Mouse (Mus musculus): ENCODE data around the gene Pear1. TPM values are rescaled to one million over a fixed set of nuclear protein-coding genes. Genes with fewer than 3 reads are reported as not detected.

The Pear1 gene
- polyA plus RNA-seq, 1 experiment from 2014 or later, result 5.2 TPM

- 9% methylated on average over 12 of the region's 12 CpGs for WGBS
- Histone ChIP-seq H3K9ac (ENCODE audit: low read length) (no peak overlapping the region), H3K9me3 (replicated peaks; ENCODE audit: control insufficient read depth, low read length) (no peaks in the 10 kb centered on the region), H3K4me2 (ENCODE audit: low read length) (peak overlapping the region; percentile 4; the same call in 1 of the 2 replicates), H3K27ac (ENCODE audit: low read depth, low read length) (no peak overlapping the region), H3K4me1 (ENCODE audit: control insufficient read depth, insufficient read depth, low read length) (no peaks in the 10 kb centered on the region), H3K36me3 (ENCODE audit: control insufficient read depth, insufficient read depth, low read length) (no peaks in the 10 kb centered on the region), H3K4me3 (ENCODE audit: low read depth, low read length) (no peak overlapping the region), H3K27me3 (replicated peaks; ENCODE audit: control insufficient read depth, insufficient read depth, low read length) (no peaks in the 10 kb centered on the region; the same call in 1 of the 2 replicates)
- DNase-seq (ENCODE audit: low spot score), result peak; percentile 90
- ATAC-seq, result peak; percentile 52
Measured at GRCm38 (mm10) chr3:87816646-87817093, 7.4 kb downstream of the Pear1 start.

- H3K9ac ChIP-seq (ENCODE audit: low read length), result no peak overlapping the region
- no peak overlapping the region for H3K27ac ChIP-seq (ENCODE audit: low read depth, low read length)
- no peaks in the 10 kb centered on the region for H3K9me3 ChIP-seq (replicated peaks; ENCODE audit: control insufficient read depth, low read length)
- 71% methylated on average over 6 of the region's 6 CpGs for WGBS
- H3K4me2 ChIP-seq (ENCODE audit: low read length), result peak overlapping the region; percentile 4; the same call in 1 of the 2 replicates
- no peak; the same call in 1 of the 2 replicates for ATAC-seq
- no peaks in the 10 kb centered on the region for H3K36me3 ChIP-seq (ENCODE audit: control insufficient read depth, insufficient read depth, low read length)
- no peaks in the 10 kb centered on the region for H3K4me1 ChIP-seq (ENCODE audit: control insufficient read depth, insufficient read depth, low read length)
- no peak for DNase-seq (ENCODE audit: low spot score)
- no peak overlapping the region for H3K4me3 ChIP-seq (ENCODE audit: low read depth, low read length)
- peaks cover 2% of the 10 kb centered on the region for H3K27me3 ChIP-seq (replicated peaks; ENCODE audit: control insufficient read depth, insufficient read depth, low read length)
Measured at GRCm38 (mm10) chr3:87816166-87816565, 7.9 kb downstream of the Pear1 start.

- Histone ChIP-seq H3K27ac (ENCODE audit: low read depth, low read length) (no peak overlapping the region), H3K4me3 (ENCODE audit: low read depth, low read length) (no peak overlapping the region), H3K4me1 (ENCODE audit: control insufficient read depth, insufficient read depth, low read length) (0 out of 2 replicates have a peak, but pooled peaks cover 3% of the 10 kb centered on the region), H3K4me2 (ENCODE audit: low read length) (no peak overlapping the region), H3K9ac (ENCODE audit: low read length) (no peak overlapping the region), H3K9me3 (replicated peaks; ENCODE audit: control insufficient read depth, low read length) (no peaks in the 10 kb centered on the region), H3K36me3 (ENCODE audit: control insufficient read depth, insufficient read depth, low read length) (no peaks in the 10 kb centered on the region), H3K27me3 (replicated peaks; ENCODE audit: control insufficient read depth, insufficient read depth, low read length) (peaks cover 32% of the 10 kb centered on the region)
- ATAC-seq (no peak), DNase-seq (ENCODE audit: low spot score) (no peak)
- WGBS, result 70% methylated on average over 10 of the region's 10 CpGs
Measured at GRCm38 (mm10) chr3:87812873-87813272, 11.2 kb downstream of the Pear1 start.

DNA sequence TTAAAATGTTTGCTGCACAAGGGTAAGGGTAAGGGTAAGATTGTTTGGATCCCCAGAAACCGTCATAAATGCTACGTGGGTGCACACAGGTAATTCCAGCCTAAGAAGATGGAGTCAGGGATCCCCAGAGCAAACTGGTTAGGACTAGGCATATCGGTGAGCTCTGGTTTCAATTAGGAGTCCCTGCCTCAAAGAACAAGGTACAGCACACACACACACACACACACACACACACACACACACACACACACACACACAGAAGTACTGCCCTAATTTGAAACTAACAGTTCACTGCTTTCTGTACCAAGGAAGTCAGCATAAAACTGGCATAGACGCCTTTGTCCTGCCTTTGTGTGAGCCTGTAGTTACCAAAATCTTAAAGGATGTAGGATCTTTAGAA is 11.7 kb downstream of the Pear1 start:
- no peaks in the 10 kb centered on the region for H3K36me3 ChIP-seq (ENCODE audit: control insufficient read depth, insufficient read depth, low read length)
- H3K27ac ChIP-seq (ENCODE audit: low read depth, low read length), result no peak overlapping the region
- no peaks in the 10 kb centered on the region for H3K9me3 ChIP-seq (replicated peaks; ENCODE audit: control insufficient read depth, low read length)
- no peak overlapping the region for H3K4me3 ChIP-seq (ENCODE audit: low read depth, low read length)
- H3K27me3 ChIP-seq (replicated peaks; ENCODE audit: control insufficient read depth, insufficient read depth, low read length), result peaks cover 33% of the 10 kb centered on the region
- 0 out of 2 replicates have a peak, but pooled peaks cover 3% of the 10 kb centered on the region for H3K4me1 ChIP-seq (ENCODE audit: control insufficient read depth, insufficient read depth, low read length)
- H3K9ac ChIP-seq (ENCODE audit: low read length), result no peak overlapping the region
- 81% methylated on average over 4 of the region's 4 CpGs for WGBS
- DNase-seq (ENCODE audit: low spot score) (no peak), ATAC-seq (no peak)
- no peak overlapping the region for H3K4me2 ChIP-seq (ENCODE audit: low read length)

DNA sequence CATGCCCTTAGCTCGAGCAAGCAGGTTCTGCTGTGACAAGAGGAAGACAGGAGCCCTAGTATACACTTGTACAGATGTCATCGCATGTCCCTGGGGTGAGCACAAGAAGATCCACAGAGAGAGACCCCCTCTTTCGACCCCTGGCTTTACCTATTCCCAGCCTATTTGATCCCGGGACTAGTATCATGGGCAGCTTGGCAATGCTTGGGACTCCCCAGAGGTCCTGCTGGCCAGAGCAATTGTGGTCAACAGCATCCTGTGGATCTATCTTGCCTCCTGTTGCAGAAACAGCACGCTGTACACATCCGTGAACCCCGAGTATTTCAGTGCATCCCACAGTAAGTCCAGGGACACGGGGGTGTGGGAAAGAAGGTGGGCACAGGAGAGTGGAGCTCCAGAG is 12.8 kb downstream of the Pear1 start:
- Histone ChIP-seq H3K9me3 (replicated peaks; ENCODE audit: control insufficient read depth, low read length) (no peaks in the 10 kb centered on the region), H3K4me3 (ENCODE audit: low read depth, low read length) (no peak overlapping the region), H3K27me3 (replicated peaks; ENCODE audit: control insufficient read depth, insufficient read depth, low read length) (peaks cover 33% of the 10 kb centered on the region), H3K4me1 (ENCODE audit: control insufficient read depth, insufficient read depth, low read length) (0 out of 2 replicates have a peak, but pooled peaks cover 3% of the 10 kb centered on the region), H3K9ac (ENCODE audit: low read length) (no peak overlapping the region), H3K27ac (ENCODE audit: low read depth, low read length) (no peak overlapping the region), H3K4me2 (ENCODE audit: low read length) (no peak overlapping the region), H3K36me3 (ENCODE audit: control insufficient read depth, insufficient read depth, low read length) (no peaks in the 10 kb centered on the region)
- WGBS, result 84% methylated on average over 8 of the region's 8 CpGs
- DNase-seq (ENCODE audit: low spot score) (no peak), ATAC-seq (no peak)

DNA sequence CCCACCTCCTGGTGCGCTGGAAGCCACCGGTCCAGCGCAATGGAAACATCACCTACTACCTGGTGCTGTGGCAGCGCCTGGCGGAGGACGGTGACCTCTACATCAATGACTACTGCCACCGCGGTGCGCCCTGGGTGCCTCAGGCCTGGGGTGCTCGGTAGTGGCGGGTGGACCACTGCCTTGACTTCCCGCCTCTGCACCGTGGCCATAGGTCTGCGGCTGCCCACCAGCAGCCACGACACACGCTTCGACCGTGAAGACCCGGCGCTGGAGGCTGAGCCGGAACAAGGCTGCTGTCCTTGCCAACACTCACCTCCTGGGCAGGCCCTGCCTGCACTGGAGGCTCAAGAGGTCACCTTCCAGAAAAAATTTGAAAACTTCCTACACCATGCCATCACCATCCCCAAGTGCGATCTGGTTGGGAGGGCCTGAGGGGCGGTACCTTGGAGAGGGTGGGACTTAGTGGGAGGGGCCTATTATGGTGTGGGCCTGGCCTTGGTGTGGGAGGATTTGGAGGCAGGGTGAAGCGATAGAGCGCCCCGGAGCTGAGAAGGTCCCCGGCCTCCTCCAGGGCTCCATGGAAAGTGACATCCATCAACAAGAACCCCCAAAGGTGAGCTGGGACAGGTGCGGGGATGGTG is 14.7 kb downstream of the Pear1 start:
- Histone ChIP-seq H3K27me3 (replicated peaks; ENCODE audit: control insufficient read depth, insufficient read depth, low read length) (peaks cover 43% of the 10 kb centered on the region), H3K36me3 (ENCODE audit: control insufficient read depth, insufficient read depth, low read length) (no peaks in the 10 kb centered on the region), H3K9ac (ENCODE audit: low read length) (no peak overlapping the region), H3K4me3 (ENCODE audit: low read depth, low read length) (peak overlapping the region; percentile 5; the same call in 1 of the 2 replicates), H3K9me3 (replicated peaks; ENCODE audit: control insufficient read depth, low read length) (no peaks in the 10 kb centered on the region), H3K4me2 (ENCODE audit: low read length) (peak overlapping the region; percentile 26; the same call in 1 of the 2 replicates), H3K27ac (ENCODE audit: low read depth, low read length) (no peak overlapping the region), H3K4me1 (ENCODE audit: control insufficient read depth, insufficient read depth, low read length) (0 out of 2 replicates have a peak, but pooled peaks cover 3% of the 10 kb centered on the region)
- ATAC-seq, result no peak
- no peak for DNase-seq (ENCODE audit: low spot score)
- 6% methylated on average over 28 of the region's 28 CpGs for WGBS

DNA sequence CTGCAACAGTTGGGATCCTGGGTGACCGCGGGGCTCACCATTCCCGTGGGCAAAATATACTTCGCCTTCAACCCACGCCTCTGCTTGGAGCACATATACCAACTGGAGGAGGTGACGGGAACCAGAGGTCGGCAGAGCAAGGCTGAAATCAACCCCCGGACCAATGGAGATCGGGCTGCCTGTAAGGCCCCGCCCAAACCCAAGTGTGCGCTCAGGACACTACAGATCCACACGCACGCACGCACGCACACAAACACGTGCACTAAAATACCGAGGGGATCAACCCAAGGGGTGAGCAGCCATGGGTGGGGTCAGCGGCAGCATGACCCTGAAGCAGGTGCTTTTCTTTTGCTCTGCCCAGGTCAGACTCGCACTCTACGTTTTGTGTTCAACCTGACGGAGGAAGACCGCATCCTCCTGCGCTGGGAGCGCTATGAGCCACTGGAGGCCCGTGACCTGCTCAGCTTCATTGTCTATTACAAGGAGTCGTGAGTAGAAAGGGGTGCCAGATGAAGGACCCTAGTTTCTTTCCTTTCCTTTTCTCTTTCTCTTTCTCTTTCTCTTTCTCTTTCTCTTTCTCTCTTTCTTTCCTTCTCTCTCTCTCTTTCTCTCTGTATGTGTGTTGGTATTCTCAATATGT is 19.9 kb downstream of the Pear1 start:
- H3K27me3 ChIP-seq (replicated peaks; ENCODE audit: control insufficient read depth, insufficient read depth, low read length), result peaks cover 43% of the 10 kb centered on the region
- DNase-seq (ENCODE audit: low spot score), result no peak
- H3K4me1 ChIP-seq (ENCODE audit: control insufficient read depth, insufficient read depth, low read length), result peaks cover 4% of the 10 kb centered on the region; the same call in 1 of the 2 replicates
- H3K9me3 ChIP-seq (replicated peaks; ENCODE audit: control insufficient read depth, low read length), result no peaks in the 10 kb centered on the region
- H3K4me2 ChIP-seq (ENCODE audit: low read length), result peak overlapping the region; percentile 43
- no peak overlapping the region for H3K27ac ChIP-seq (ENCODE audit: low read depth, low read length)
- 0 out of 2 replicates have a peak overlapping the region, but pooled peaks have one; percentile 8 for H3K9ac ChIP-seq (ENCODE audit: low read length)
- 0 out of 2 replicates have a peak overlapping the region, but pooled peaks have one; percentile 7 for H3K4me3 ChIP-seq (ENCODE audit: low read depth, low read length)
- WGBS, result 1% methylated on average over 26 of the region's 26 CpGs
- ATAC-seq, result no peak
- H3K36me3 ChIP-seq (ENCODE audit: control insufficient read depth, insufficient read depth, low read length), result no peaks in the 10 kb centered on the region

GRCm38 (mm10) chr3:87801681-87802080 is 22.4 kb downstream of the Pear1 start:
- Histone ChIP-seq H3K4me3 (ENCODE audit: low read depth, low read length) (no peak overlapping the region), H3K4me2 (ENCODE audit: low read length) (no peak overlapping the region), H3K9me3 (replicated peaks; ENCODE audit: control insufficient read depth, low read length) (no peaks in the 10 kb centered on the region), H3K27ac (ENCODE audit: low read depth, low read length) (no peak overlapping the region), H3K4me1 (ENCODE audit: control insufficient read depth, insufficient read depth, low read length) (peaks cover 7% of the 10 kb centered on the region; the same call in 1 of the 2 replicates), H3K36me3 (ENCODE audit: control insufficient read depth, insufficient read depth, low read length) (no peaks in the 10 kb centered on the region), H3K9ac (ENCODE audit: low read length) (no peak overlapping the region), H3K27me3 (replicated peaks; ENCODE audit: control insufficient read depth, insufficient read depth, low read length) (peaks cover 52% of the 10 kb centered on the region)
- DNase-seq (ENCODE audit: low spot score), result no peak
- WGBS, result 66% methylated on average over 5 of the region's 5 CpGs
- no peak for ATAC-seq
